Mouse (Mus musculus) MEL (cell line): ENCODE measurements around the gene Maea. TPM values are rescaled to one million over a fixed set of nuclear protein-coding genes. Genes with fewer than 3 reads are reported as not detected.

ENCODE experiments used
- DNase-seq: peaks from one replicate; pipeline ENCODE4 v3.0.0; 2011; ENCODE audit warnings: low read depth, low spot score
- H3K27ac ChIP-seq: 2 replicates; pipeline ENCODE4 v1.5.1; 2012; ENCODE audit warnings: low read depth, mild to moderate bottlenecking, control low read depth, low read length, moderate library complexity; ENCODE audit not compliant: control insufficient read depth
- H3K27me3 ChIP-seq, 2 experiments: fragments of 150-350 bp in 1 of 2; sonication (generic) in 1 of 2; 2 replicates each; pipeline ENCODE4 v1.6.1; 2012; ENCODE audit warnings: low read length in 2 of 2, mild to moderate bottlenecking in 2 of 2, improper control_type of control experiment in 1 of 2, moderate library complexity in 1 of 2; ENCODE audit not compliant: insufficient read depth in 2 of 2, control insufficient read depth in 1 of 2
- H3K36me3 ChIP-seq, 2 experiments: 2 replicates each; pipeline ENCODE4 v1.6.1; 2012 to 2014; ENCODE audit warnings: low read length in 2 of 2, improper control_type of control experiment in 1 of 2, inconsistent platforms in 1 of 2, mild to moderate bottlenecking in 1 of 2; ENCODE audit not compliant: insufficient read depth in 2 of 2, control insufficient read depth in 1 of 2
- H3K4me1 ChIP-seq, 2 experiments: fragments of 150-350 bp in 1 of 2; sonication (generic) in 1 of 2; 2 replicates each; pipeline ENCODE4 v1.6.1; 2012; ENCODE audit warnings: low read length in 2 of 2, improper control_type of control experiment in 1 of 2, mild to moderate bottlenecking in 1 of 2; ENCODE audit not compliant: insufficient read depth in 2 of 2, control insufficient read depth in 1 of 2
- H3K4me3 ChIP-seq, 2 experiments: fragments of 150-350 bp in 1 of 2; sonication (generic) in 1 of 2; 2 replicates each; pipeline ENCODE4 v1.5.1; 2012; ENCODE audit warnings: low read depth in 2 of 2, low read length in 2 of 2, mild to moderate bottlenecking in 2 of 2, moderate library complexity in 2 of 2, control low read depth in 1 of 2, improper control_type of control experiment in 1 of 2; ENCODE audit not compliant: control insufficient read depth in 1 of 2, insufficient read depth in 1 of 2
- H3K79me2 ChIP-seq: 2 replicates; pipeline ENCODE4 v1.6.1; 2012; ENCODE audit warnings: mild to moderate bottlenecking, low read length, moderate library complexity; ENCODE audit not compliant: control insufficient read depth, poor library complexity, insufficient read depth
- H3K9ac ChIP-seq: 2 replicates; pipeline ENCODE4 v1.6.1; 2012; ENCODE audit warnings: low read depth, mild to moderate bottlenecking, control low read depth, low read length, moderate library complexity; ENCODE audit not compliant: control insufficient read depth, poor library complexity, severe bottlenecking
- H3K9me3 ChIP-seq: fragments of 150-350 bp; sonication (generic); replicated peaks from 2 replicates; pipeline ENCODE4 v1.6.1; 2012; ENCODE audit warnings: mild to moderate bottlenecking, low read length, improper control_type of control experiment, moderate library complexity; ENCODE audit not compliant: insufficient read depth
- BHLHE40 ChIP-seq: IDR thresholded peaks from 2 replicates; pipeline ENCODE4 v1.6.1; 2012; ENCODE audit warnings: low read depth, mild to moderate bottlenecking, inconsistent platforms, low read length, improper control_type of control experiment, borderline replicate concordance
- CHD1 ChIP-seq: IDR thresholded peaks from 2 replicates; pipeline ENCODE4 v1.6.1; 2012; ENCODE audit warnings: low read depth, mild to moderate bottlenecking, inconsistent platforms, low read length, improper control_type of control experiment
- CHD2 ChIP-seq: IDR thresholded peaks from 2 replicates; pipeline ENCODE4 v1.6.1; 2011; ENCODE audit warnings: low read length, improper control_type of control experiment
- CTCF ChIP-seq, 3 experiments: IDR thresholded peaks in 2 of 3; conservative IDR thresholded peaks in 1 of 3; 2 replicates each; pipeline ENCODE4 v1.5.1; 2011 to 2012; ENCODE audit warnings: low read length in 3 of 3, low read depth in 2 of 3, mild to moderate bottlenecking in 2 of 3, improper control_type of control experiment in 1 of 3, inconsistent platforms in 1 of 3, mixed read lengths in 1 of 3, moderate library complexity in 1 of 3; ENCODE audit not compliant: control insufficient read depth in 1 of 3, insufficient read depth in 1 of 3, poor library complexity in 1 of 3, severe bottlenecking in 1 of 3
- E2F4 ChIP-seq: IDR thresholded peaks from 2 replicates; pipeline ENCODE4 v1.6.1; 2011; ENCODE audit warnings: low read depth, low read length, improper control_type of control experiment, borderline replicate concordance
- ELF1 ChIP-seq: IDR thresholded peaks from 2 replicates; pipeline ENCODE4 v1.6.1; 2014; ENCODE audit warnings: low read depth, mild to moderate bottlenecking, inconsistent platforms, low read length, improper control_type of control experiment, moderate library complexity
- EP300 ChIP-seq, 2 experiments: IDR thresholded peaks; 2 replicates each; pipeline ENCODE4 v1.6.1; 2011; ENCODE audit warnings: improper control_type of control experiment in 2 of 2, low read length in 2 of 2, low read depth in 1 of 2, mild to moderate bottlenecking in 1 of 2
- GABPA ChIP-seq: IDR thresholded peaks from 2 replicates; pipeline ENCODE4 v1.6.1; 2012; ENCODE audit warnings: low read depth, mild to moderate bottlenecking, inconsistent platforms, low read length, improper control_type of control experiment, moderate library complexity
- GATA1 ChIP-seq: IDR thresholded peaks from 2 replicates; pipeline ENCODE4 v1.6.1; 2011; ENCODE audit warnings: low read depth, low read length, improper control_type of control experiment
- HCFC1 ChIP-seq: IDR thresholded peaks from 2 replicates; pipeline ENCODE4 v1.6.1; 2012; ENCODE audit warnings: low read depth, mild to moderate bottlenecking, inconsistent platforms, low read length, improper control_type of control experiment, moderate library complexity
- JUND ChIP-seq: IDR thresholded peaks from 2 replicates; pipeline ENCODE4 v1.6.1; 2011; ENCODE audit warnings: low read depth, mild to moderate bottlenecking, improper control_type of control experiment, low read length
- KAT2A ChIP-seq: conservative IDR thresholded peaks from 2 replicates; pipeline ENCODE4 v1.6.1; 2012; ENCODE audit warnings: low read depth, low read length, improper control_type of control experiment, inconsistent platforms
- MAFK ChIP-seq: IDR thresholded peaks from 2 replicates; pipeline ENCODE4 v1.6.1; 2011; ENCODE audit warnings: low read depth, mild to moderate bottlenecking, low read length, improper control_type of control experiment, borderline replicate concordance
- MAX ChIP-seq: IDR thresholded peaks from 2 replicates; pipeline ENCODE4 v1.6.1; 2011; ENCODE audit warnings: low read length, improper control_type of control experiment
- MAZ ChIP-seq: IDR thresholded peaks from 2 replicates; pipeline ENCODE4 v1.6.1; 2012; ENCODE audit warnings: low read depth, mild to moderate bottlenecking, inconsistent platforms, low read length, improper control_type of control experiment
- MEF2A ChIP-seq: IDR thresholded peaks from 2 replicates; pipeline ENCODE4 v1.6.1; 2014; ENCODE audit warnings: low read depth, mild to moderate bottlenecking, inconsistent platforms, low read length, improper control_type of control experiment; ENCODE audit not compliant: poor library complexity, insufficient replicate concordance, severe bottlenecking; ENCODE audit errors: extremely low read depth
- MXI1 ChIP-seq: IDR thresholded peaks from 2 replicates; pipeline ENCODE4 v1.6.1; 2011; ENCODE audit warnings: mild to moderate bottlenecking, low read depth, low read length, improper control_type of control experiment
- MYB ChIP-seq: IDR thresholded peaks from 2 replicates; pipeline ENCODE4 v1.6.1; 2011; ENCODE audit warnings: mild to moderate bottlenecking, low read depth, low read length, improper control_type of control experiment
- MYC ChIP-seq: IDR thresholded peaks from 2 replicates; pipeline ENCODE4 v1.6.1; 2011; ENCODE audit warnings: low read depth, mild to moderate bottlenecking, low read length, improper control_type of control experiment, moderate library complexity
- NRF1 ChIP-seq: IDR thresholded peaks from 2 replicates; pipeline ENCODE4 v1.6.1; 2014; ENCODE audit warnings: low read depth, mild to moderate bottlenecking, inconsistent platforms, low read length, improper control_type of control experiment, moderate library complexity; ENCODE audit not compliant: poor library complexity, insufficient read depth, severe bottlenecking
- POLR2A ChIP-seq, 2 experiments: IDR thresholded peaks; 2 replicates each; pipeline ENCODE4 v1.6.1; 2011 to 2012; ENCODE audit warnings: low read length in 2 of 2, mild to moderate bottlenecking in 2 of 2, control low read depth in 1 of 2, improper control_type of control experiment in 1 of 2, low read depth in 1 of 2, moderate library complexity in 1 of 2; ENCODE audit not compliant: control insufficient read depth in 1 of 2, insufficient read depth in 1 of 2, poor library complexity in 1 of 2
- POLR2AphosphoS2 ChIP-seq: IDR thresholded peaks from 2 replicates; pipeline ENCODE4 v1.6.1; 2011; ENCODE audit warnings: low read length, improper control_type of control experiment
- RAD21 ChIP-seq: IDR thresholded peaks from 2 replicates; pipeline ENCODE4 v1.6.1; 2011; ENCODE audit warnings: mild to moderate bottlenecking, low read depth, low read length, improper control_type of control experiment
- RCOR1 ChIP-seq: IDR thresholded peaks from 2 replicates; pipeline ENCODE4 v1.6.1; 2012; ENCODE audit warnings: low read depth, mild to moderate bottlenecking, inconsistent platforms, low read length, improper control_type of control experiment
- SIN3A ChIP-seq: IDR thresholded peaks from 2 replicates; pipeline ENCODE4 v1.6.1; 2012; ENCODE audit warnings: low read length, improper control_type of control experiment, inconsistent platforms
- TAL1 ChIP-seq: IDR thresholded peaks from 2 replicates; pipeline ENCODE4 v1.6.1; 2012; ENCODE audit warnings: mild to moderate bottlenecking, inconsistent platforms, low read length, moderate library complexity, mixed read lengths
- TBP ChIP-seq: IDR thresholded peaks from 2 replicates; pipeline ENCODE4 v1.8.0; 2011; ENCODE audit warnings: low read depth, low read length, improper control_type of control experiment
- TCF12 ChIP-seq: IDR thresholded peaks from 2 replicates; pipeline ENCODE4 v1.6.1; 2014; ENCODE audit warnings: low read depth, mild to moderate bottlenecking, inconsistent platforms, low read length, improper control_type of control experiment, moderate library complexity
- UBTF ChIP-seq: IDR thresholded peaks from 2 replicates; pipeline ENCODE4 v1.6.1; 2012; ENCODE audit warnings: low read depth, mild to moderate bottlenecking, inconsistent platforms, low read length, improper control_type of control experiment, moderate library complexity, borderline replicate concordance; ENCODE audit not compliant: insufficient read depth
- USF1 ChIP-seq: IDR thresholded peaks from 2 replicates; pipeline ENCODE4 v1.6.1; 2014; ENCODE audit warnings: low read depth, mild to moderate bottlenecking, inconsistent platforms, low read length, improper control_type of control experiment, moderate library complexity
- USF2 ChIP-seq, 2 experiments: IDR thresholded peaks; 2 replicates each; pipeline ENCODE4 v1.6.1; 2011 to 2012; ENCODE audit warnings: improper control_type of control experiment in 2 of 2, low read length in 2 of 2, borderline replicate concordance in 1 of 2, inconsistent platforms in 1 of 2, low read depth in 1 of 2, mild to moderate bottlenecking in 1 of 2; ENCODE audit not compliant: insufficient read depth in 1 of 2
- ZC3H11A ChIP-seq: IDR thresholded peaks from 2 replicates; pipeline ENCODE4 v1.6.1; 2012; ENCODE audit warnings: low read depth, mild to moderate bottlenecking, inconsistent platforms, low read length, improper control_type of control experiment
- ZKSCAN1 ChIP-seq: IDR thresholded peaks from 2 replicates; pipeline ENCODE4 v1.6.1; 2012; ENCODE audit warnings: low read depth, mild to moderate bottlenecking, inconsistent platforms, low read length, improper control_type of control experiment, moderate library complexity
- ZMIZ1 ChIP-seq: IDR thresholded peaks from 2 replicates; pipeline ENCODE4 v1.6.1; 2012; ENCODE audit warnings: low read depth, mild to moderate bottlenecking, inconsistent platforms, low read length, improper control_type of control experiment, moderate library complexity
- ZNF384 ChIP-seq: IDR thresholded peaks from 2 replicates; pipeline ENCODE4 v1.6.1; 2012; ENCODE audit warnings: low read depth, mild to moderate bottlenecking, inconsistent platforms, low read length, improper control_type of control experiment
- polyA plus RNA-seq, 2 experiments: library from polyadenylated mRNA; stranded (reverse) in 1 of 2; unstranded in 1 of 2; fragments of >175 nt in 1 of 2; fragments of >200 nt in 1 of 2; gene quantifications; 2 replicates each; pipeline versions ENCODE4 v1.2.1 to v1.2.4; 2012; ENCODE audit warnings: low replicate concordance in 2 of 2, low read depth in 1 of 2; ENCODE audit not compliant: insufficient read length in 2 of 2, insufficient read depth in 1 of 2, missing spikeins in 1 of 2
- total RNA-seq: library from RNA; depleted of rRNA; stranded (reverse); fragments of 300-350 nt; gene quantifications from 2 replicates; pipeline ENCODE4 v1.2.3, GENCODE M21; 2012; rRNA removed

The Maea gene
- total RNA-seq (140 and 151 TPM in 2 replicates), polyA plus RNA-seq (100 to 1,000 TPM in 1 of 2 experiments, not detected in 1; 224 TPM)

DNA sequence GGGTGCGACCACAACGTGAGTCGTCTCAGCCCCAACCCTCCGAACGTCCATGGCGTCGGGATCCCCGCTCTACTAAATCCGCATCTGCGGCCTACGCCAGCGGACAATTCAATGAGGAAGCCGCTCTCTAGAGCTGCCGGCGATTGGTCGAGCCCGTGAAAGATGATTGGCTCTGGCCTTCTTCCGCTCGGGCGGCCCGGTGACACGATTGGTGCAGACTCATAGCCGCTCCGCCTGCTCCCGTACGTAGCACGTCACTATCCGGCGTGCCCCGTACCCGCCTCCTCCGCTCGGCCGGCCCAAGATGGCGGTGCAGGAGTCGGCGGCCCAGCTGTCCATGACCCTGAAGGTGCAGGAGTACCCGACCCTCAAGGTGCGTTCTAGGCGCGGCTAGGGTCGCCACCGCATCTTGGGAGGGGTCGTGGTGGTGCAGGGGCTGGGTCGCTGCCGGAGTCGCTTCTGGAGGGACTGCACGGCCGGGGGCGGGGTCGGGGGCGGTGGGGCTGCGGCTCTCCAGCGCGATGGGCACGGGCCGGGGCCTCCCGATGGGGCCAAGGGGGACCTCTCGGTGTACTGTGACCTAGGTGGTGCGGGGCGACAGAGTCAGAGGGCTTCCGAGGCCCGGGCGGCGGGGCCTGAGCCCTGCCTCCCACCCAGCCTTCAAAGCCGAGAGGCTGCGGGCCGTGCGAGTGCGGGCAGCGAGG, at the start of gene Maea:
Gene Maea, plus strand, starts transcription at position 237 of the 704 bp plus-strand sequence.
- Histone ChIP-seq H3K27ac (peak within 1 kb of the TSS; percentile 76), H3K79me2 (peaks cover 49% of the 10 kb centered on the region), H3K36me3 (peaks cover 3 to 16% of the 10 kb centered on the region in 2 experiments), H3K27me3 (no peaks in the 10 kb centered on the region), H3K9me3 (no peaks in the 10 kb centered on the region), H3K4me1 (peaks cover 0 to 17% of the 10 kb centered on the region in 2 experiments; a peak in 2 of 4 replicates), H3K9ac (peak within 1 kb of the TSS; percentile 94), H3K4me3 (peak within 1 kb of the TSS; percentile 79 to 93)
- peak; percentile 100 for DNase-seq
- TF ChIP-seq MAX: peak; percentile 74; the same call in 1 of the 2 replicates
- no peak for TF ChIP-seq CTCF (IDR thresholded peaks at IDR 0.05 in 2 of 3, conservative IDR thresholded peaks at IDR 0.05 in 1 of 3; ENCODE audit: control insufficient read depth in 1 of 3, insufficient read depth in 1 of 3, low read depth in 2 of 3, low read length in 3 of 3, poor library complexity in 1 of 3, severe bottlenecking in 1 of 3)
- no peak for TF ChIP-seq USF2 (IDR thresholded peaks at IDR 0.05; ENCODE audit: borderline replicate concordance in 1 of 2, insufficient read depth in 1 of 2, low read depth in 1 of 2, low read length in 2 of 2)
- peak; percentile 57; the same call in 1 of the 2 replicates for TF ChIP-seq MYC
- TF ChIP-seq ZNF384: no peak; the same call in 1 of the 2 replicates
- TF ChIP-seq POLR2AphosphoS2: peak; percentile 97
- TF ChIP-seq ELF1: peak; percentile 95
- peak; percentile 71; the same call in 1 of the 2 replicates for TF ChIP-seq MXI1
- no peak for TF ChIP-seq E2F4
- TF ChIP-seq TAL1: no peak
- peak in 1 of 2 experiments; percentile 49; a peak in 1 of 4 replicates for TF ChIP-seq EP300 (IDR thresholded peaks at IDR 0.05; ENCODE audit: low read depth in 1 of 2, low read length in 2 of 2)
- TF ChIP-seq BHLHE40: no peak
- peak; percentile 93 for TF ChIP-seq TBP
- TF ChIP-seq GATA1: no peak; the same call in 1 of the 2 replicates
- TF ChIP-seq ZKSCAN1: no peak
- TF ChIP-seq JUND: no peak
- no peak for TF ChIP-seq MEF2A
- no peak for TF ChIP-seq ZC3H11A
- TF ChIP-seq KAT2A: peak; percentile 75
- peak; percentile 47; the same call in 1 of the 2 replicates for TF ChIP-seq NRF1
- peak; percentile 87 for TF ChIP-seq HCFC1
- 0 out of 2 replicates have a peak, but pooled peaks have one; percentile 19 for TF ChIP-seq RCOR1
- peak; percentile 52; the same call in 1 of the 2 replicates for TF ChIP-seq USF1
- no peak for TF ChIP-seq CHD1
- TF ChIP-seq ZMIZ1: peak; percentile 98
- no peak for TF ChIP-seq MAZ
- peak; percentile 79 for TF ChIP-seq TCF12
- TF ChIP-seq SIN3A: peak; percentile 85
- TF ChIP-seq GABPA: no peak
- peak; percentile 98 to 99 for TF ChIP-seq POLR2A (IDR thresholded peaks at IDR 0.05; ENCODE audit: control insufficient read depth in 1 of 2, insufficient read depth in 1 of 2, low read depth in 1 of 2, low read length in 2 of 2, poor library complexity in 1 of 2)
- no peak for TF ChIP-seq MYB
- no peak for TF ChIP-seq MAFK
- TF ChIP-seq CHD2: peak; percentile 86
- TF ChIP-seq RAD21: no peak
- TF ChIP-seq UBTF: 0 out of 2 replicates have a peak, but pooled peaks have one; percentile 49
